Mouse (Mus musculus) spleen, adult 2 months (tissue): ENCODE measurements around the gene Ak8. TPM values are rescaled to one million over a fixed set of nuclear protein-coding genes. Genes with fewer than 3 reads are reported as not detected.

Experiments
- DNase-seq, 2 experiments: peaks; one replicate each; pipeline versions ENCODE4 v3.0.0 to v3.0.0-alpha.2; 2012 to 2021; ENCODE audit warnings: low spot score in 2 of 2, low read depth in 1 of 2
- H3K27ac ChIP-seq: fragments of 200-500 bp; 2 replicates; pipeline ENCODE4 v1.5.1; 2012; ENCODE audit warnings: low read length, inconsistent platforms; ENCODE audit not compliant: insufficient read depth
- H3K27me3 ChIP-seq: fragments of 200-500 bp; 2 replicates; pipeline ENCODE4 v1.6.1; 2012; ENCODE audit warnings: mild to moderate bottlenecking, moderate library complexity, low read length, inconsistent platforms; ENCODE audit not compliant: control insufficient read depth, insufficient read depth
- H3K36me3 ChIP-seq: fragments of 200-500 bp; 2 replicates; pipeline ENCODE4 v1.6.1; 2012; ENCODE audit warnings: mild to moderate bottlenecking, low read length, inconsistent platforms; ENCODE audit not compliant: control insufficient read depth, insufficient read depth
- H3K4me1 ChIP-seq: fragments of 200-500 bp; 2 replicates; pipeline ENCODE4 v1.6.1; 2011; ENCODE audit warnings: inconsistent platforms; ENCODE audit not compliant: control insufficient read depth, insufficient read depth, insufficient read length
- H3K4me3 ChIP-seq: fragments of 200-500 bp; 2 replicates; pipeline ENCODE4 v1.5.1; 2011; ENCODE audit warnings: mild to moderate bottlenecking, inconsistent platforms; ENCODE audit not compliant: insufficient read depth, insufficient read length; ENCODE audit errors: extremely low read depth
- CTCF ChIP-seq: fragments of 200-500 bp; IDR thresholded peaks from 2 replicates; pipeline ENCODE4 v1.5.1; 2011; ENCODE audit warnings: mild to moderate bottlenecking, inconsistent platforms; ENCODE audit not compliant: insufficient read depth, insufficient read length, insufficient replicate concordance; ENCODE audit errors: extremely low read depth
- POLR2A ChIP-seq: fragments of 200-500 bp; IDR thresholded peaks from 2 replicates; pipeline ENCODE4 v1.6.1; 2011; ENCODE audit warnings: low read depth, low read length, inconsistent platforms
- WGBS: fragments of 180-500 bp; shearing (Covaris S2); methylation state at CpG from one replicate; pipeline ENCODE4 v1.1.7; 2018; 5-methylcytosine and 5-hydroxymethylcytosine counted together
- polyA plus RNA-seq: library from polyadenylated mRNA; depleted of rRNA; stranded (reverse); fragments of >200 nt; gene quantifications from 2 replicates; pipeline ENCODE4 v1.2.3, GENCODE M21; 2012

Ak8 gene
- polyA plus RNA-seq, 1 experiment: 0.94 TPM

DNA sequence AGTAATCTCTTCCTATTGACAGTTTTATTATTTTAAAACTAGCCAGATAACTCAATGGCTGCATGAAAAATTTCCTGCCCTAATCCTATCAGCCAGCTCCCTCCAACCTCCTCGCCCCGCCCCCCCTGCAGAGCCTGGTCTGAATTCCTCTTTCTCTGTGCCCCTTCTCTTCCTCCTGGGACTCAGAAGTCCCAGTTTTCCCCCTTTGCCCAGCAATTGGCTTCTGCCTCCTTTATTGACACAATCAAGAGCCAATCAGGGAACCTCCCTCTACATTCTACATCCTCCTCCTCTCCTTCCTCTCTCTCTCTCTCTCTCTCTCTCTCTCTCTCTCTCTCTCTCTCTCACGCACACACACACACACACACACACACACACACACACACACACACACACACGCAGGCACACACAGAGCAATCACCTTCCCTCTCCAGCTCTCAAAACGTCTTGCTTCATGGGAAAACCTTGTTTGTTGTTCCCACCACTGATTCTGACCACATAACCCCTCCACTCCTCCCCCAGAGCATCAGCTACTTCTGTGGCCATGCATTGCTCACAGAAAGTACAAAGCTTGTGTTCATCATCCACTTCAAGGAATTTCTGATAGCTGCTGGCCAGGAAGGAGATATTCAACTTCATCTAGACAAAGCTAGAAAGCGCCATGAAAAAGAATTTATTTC lies 93.1 kb downstream of the Ak8 start:
- WGBS: 27% methylated on average over 5 of the region's 6 CpGs
- Histone ChIP-seq H3K27ac (no peak overlapping the region), H3K4me3 (no peak overlapping the region), H3K36me3 (no peaks in the 10 kb centered on the region), H3K27me3 (no peaks in the 10 kb centered on the region), H3K4me1 (no peaks in the 10 kb centered on the region)
- DNase-seq: no peak
- no peak for TF ChIP-seq POLR2A
- no peak for TF ChIP-seq CTCF

DNA sequence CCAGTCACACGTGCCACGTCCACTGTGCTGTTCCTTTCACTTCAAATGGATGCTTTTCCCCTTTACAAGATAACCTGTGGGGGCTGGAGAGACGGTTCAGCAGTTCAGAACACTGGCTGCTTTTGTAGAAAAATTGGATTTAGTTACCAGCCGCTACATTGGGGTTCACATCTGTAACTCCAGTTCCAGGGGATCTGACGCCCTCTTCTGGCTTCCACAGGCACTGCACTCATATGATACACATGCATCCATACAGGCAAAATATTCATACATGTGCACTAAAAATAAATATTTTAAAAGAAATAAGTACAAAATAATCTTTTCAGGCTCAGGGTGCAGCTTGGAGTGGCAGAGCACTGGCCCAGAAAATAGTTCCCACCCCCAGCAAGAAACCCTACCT lies 94.7 kb downstream of the Ak8 start:
- DNase-seq: no peak
- Histone ChIP-seq H3K27ac (no peak overlapping the region), H3K27me3 (no peaks in the 10 kb centered on the region), H3K4me3 (no peak overlapping the region), H3K4me1 (no peaks in the 10 kb centered on the region), H3K36me3 (no peaks in the 10 kb centered on the region)
- 82% methylated on average over 5 of the region's 5 CpGs for WGBS
- TF ChIP-seq CTCF (no peak), POLR2A (no peak)

DNA sequence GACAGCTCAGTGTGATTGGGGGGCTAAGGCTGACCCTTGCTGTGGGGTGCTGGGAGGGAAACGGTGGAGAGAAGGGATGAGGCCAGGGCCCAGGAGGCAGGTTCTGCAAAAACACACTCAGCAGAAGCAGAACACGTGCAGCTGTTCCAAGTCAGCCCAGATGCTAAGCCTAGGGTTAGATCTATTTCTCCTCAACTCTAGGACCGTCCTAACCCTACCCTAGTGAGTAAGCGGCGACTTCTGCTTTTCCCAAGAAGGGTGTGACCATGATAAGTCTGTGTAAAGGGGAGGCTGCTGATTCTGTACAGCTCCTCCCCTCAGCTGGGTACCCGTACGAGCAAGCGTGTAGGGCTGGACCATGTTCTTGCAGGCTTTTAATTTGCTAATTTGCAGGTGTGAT lies 96.3 kb downstream of the Ak8 start:
- 9% methylated on average over 8 of the region's 8 CpGs for WGBS
- no peaks in the 10 kb centered on the region for H3K27me3 ChIP-seq
- DNase-seq: no peak
- no peak overlapping the region for H3K27ac ChIP-seq
- H3K4me3 ChIP-seq: no peak overlapping the region
- no peaks in the 10 kb centered on the region for H3K36me3 ChIP-seq
- TF ChIP-seq POLR2A (no peak), CTCF (no peak)
- H3K4me1 ChIP-seq: no peaks in the 10 kb centered on the region

DNA sequence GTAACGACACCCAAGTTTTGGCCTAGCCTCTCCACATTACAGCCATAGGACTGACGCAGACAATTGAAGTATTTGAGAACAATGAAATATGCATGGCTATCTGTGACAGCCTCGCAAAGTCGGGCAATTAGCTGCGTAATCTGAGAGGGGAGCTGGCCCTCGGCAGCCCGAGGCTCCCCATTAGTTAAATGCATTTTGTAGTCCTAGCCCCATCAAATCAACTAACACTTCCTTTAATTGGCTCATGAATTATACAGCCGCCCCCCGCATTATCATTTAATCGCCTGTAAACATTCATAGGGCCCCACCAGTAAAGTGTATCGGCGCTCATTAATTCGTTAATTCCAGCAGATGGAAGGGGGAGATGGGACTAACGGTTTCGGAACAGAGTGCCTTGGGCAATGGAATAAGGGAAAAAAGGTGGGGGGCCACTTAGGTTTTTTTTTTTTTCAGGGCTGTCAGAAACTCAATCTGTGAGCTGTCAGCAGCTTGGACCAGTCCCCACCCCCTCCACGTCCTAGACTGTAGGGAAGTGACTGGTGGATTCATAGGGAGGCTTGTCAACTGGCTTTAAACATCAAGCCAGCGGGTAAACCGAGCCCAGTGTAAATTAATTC lies 97.6 kb downstream of the Ak8 start:
- WGBS: 88% methylated on average over 18 of the region's 18 CpGs

DNA sequence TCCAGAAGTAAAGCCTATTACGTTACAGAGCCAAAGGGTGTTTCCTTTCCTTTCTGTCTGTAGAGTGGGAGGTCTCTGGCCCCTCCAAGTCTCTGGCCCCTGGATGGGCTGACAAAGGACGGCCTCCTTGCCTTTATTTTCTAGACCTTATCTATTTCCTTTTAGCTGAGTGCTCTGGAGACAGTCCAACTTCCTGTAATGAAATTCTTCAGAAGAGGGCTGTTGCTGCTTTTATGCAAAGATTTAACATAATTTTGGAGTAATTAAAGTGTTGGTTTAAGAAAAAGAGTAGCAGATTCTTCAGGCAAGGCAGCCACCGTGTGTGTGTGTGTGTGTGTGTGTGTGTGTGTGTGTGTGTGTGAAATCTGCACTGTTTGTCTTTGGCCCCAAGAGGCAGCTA lies 98.4 kb downstream of the Ak8 start:
- no peak for DNase-seq
- Histone ChIP-seq H3K36me3 (no peaks in the 10 kb centered on the region), H3K4me3 (no peak overlapping the region), H3K27ac (no peak overlapping the region), H3K4me1 (no peaks in the 10 kb centered on the region), H3K27me3 (no peaks in the 10 kb centered on the region)
- WGBS: 21% methylated on average over 3 of the region's 3 CpGs
- TF ChIP-seq POLR2A: no peak
- no peak for TF ChIP-seq CTCF

More for the DNA sequence above, 97.6 kb downstream of the Ak8 start:
- no peak for DNase-seq
- Histone ChIP-seq H3K27me3 (no peaks in the 10 kb centered on the region), H3K4me1 (no peaks in the 10 kb centered on the region), H3K36me3 (no peaks in the 10 kb centered on the region), H3K27ac (no peak overlapping the region), H3K4me3 (no peak overlapping the region)
- TF ChIP-seq CTCF (no peak), POLR2A (no peak)

DNA sequence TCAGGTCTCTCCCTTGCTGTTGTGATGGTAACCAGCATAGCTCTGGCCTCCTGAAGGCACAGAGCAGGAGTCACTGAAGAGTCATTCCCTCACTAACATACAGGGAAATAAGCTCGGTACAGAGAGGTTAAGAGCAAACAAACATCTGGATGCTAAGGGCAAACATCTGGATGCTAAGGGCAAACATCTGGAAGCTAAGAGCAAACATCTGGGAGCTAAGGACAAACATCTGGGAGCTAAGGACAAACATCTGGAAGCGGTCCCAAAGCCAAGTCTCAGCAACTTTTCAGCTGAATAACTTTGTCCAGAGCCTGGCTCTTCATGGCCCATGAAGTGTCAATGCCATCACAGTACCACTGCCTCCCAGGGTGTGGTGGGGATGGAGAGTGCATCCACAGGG lies 99.6 kb downstream of the Ak8 start:
- no peaks in the 10 kb centered on the region for H3K27me3 ChIP-seq
- DNase-seq: no peak
- no peak overlapping the region for H3K27ac ChIP-seq
- no peaks in the 10 kb centered on the region for H3K4me1 ChIP-seq
- H3K4me3 ChIP-seq: no peak overlapping the region
- TF ChIP-seq POLR2A (no peak), CTCF (no peak)
- 88% methylated on average over 2 of the region's 2 CpGs for WGBS
- no peaks in the 10 kb centered on the region for H3K36me3 ChIP-seq

DNA sequence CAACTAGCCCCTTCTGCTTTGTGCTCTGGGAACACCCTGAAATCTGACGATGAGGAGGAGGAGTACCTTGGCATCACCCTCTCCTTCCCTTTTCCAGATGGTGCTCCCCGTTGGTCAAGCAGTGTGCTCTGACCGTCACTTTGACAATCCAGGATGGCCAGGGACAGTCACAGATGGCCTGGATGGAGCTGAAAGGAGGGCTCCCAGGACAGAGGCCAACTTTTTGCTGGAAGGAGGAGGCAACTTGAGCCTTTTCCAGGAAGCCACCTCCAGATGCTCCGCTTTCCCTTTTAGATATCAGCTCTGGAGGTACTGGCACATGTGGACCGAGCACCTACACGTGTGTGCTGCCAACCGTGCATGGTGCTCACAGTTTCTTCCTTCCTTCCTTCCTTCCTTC lies 103.4 kb downstream of the Ak8 start:
- no peak for DNase-seq
- Histone ChIP-seq H3K36me3 (no peaks in the 10 kb centered on the region), H3K4me1 (no peaks in the 10 kb centered on the region), H3K27me3 (no peaks in the 10 kb centered on the region), H3K27ac (no peak overlapping the region), H3K4me3 (no peak overlapping the region)
- WGBS: 77% methylated on average over 7 of the region's 7 CpGs
- no peak for TF ChIP-seq POLR2A
- TF ChIP-seq CTCF: no peak
